Mouse (Mus musculus): ENCODE results near the gene Cgn. TPM values are rescaled to one million over a fixed set of nuclear protein-coding genes. Genes with fewer than 3 reads are reported as not detected.

Gene Cgn
- total RNA-seq (2021): 1 to 10 TPM; 3.3 to 3.4 TPM

DNA sequence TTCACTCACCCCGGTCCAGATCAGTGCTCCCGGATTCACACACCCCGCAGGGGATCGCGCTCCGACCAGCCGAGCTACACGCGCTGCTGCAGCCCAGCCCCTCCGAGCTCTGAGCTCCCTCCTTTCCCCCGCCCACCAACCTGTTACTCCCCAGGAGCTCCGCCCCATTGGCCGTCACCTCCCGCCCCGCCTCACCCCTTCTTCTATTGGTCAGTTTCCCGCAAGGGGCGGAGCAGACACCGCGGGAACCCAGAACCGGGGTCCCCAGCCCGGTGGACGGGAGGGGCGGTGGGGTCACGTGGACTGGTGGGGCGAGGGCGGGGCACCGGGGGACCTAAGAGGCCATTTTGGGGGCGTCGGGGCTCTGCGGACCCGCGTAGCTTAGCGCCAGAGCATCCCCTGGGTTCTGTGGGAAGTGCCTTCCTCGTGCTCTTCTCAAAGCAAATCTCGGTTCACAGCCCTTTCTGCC lies at the start of gene Cgn:
Gene Cgn, minus strand, starts transcription at position 126 of the 469 bp plus-strand sequence.
- intact Hi-C loops (cut with DNase I): no loop called here
- peak; percentile 91 to 94 for DNase-seq (ENCODE audit: low spot score in 2 of 2)

DNA sequence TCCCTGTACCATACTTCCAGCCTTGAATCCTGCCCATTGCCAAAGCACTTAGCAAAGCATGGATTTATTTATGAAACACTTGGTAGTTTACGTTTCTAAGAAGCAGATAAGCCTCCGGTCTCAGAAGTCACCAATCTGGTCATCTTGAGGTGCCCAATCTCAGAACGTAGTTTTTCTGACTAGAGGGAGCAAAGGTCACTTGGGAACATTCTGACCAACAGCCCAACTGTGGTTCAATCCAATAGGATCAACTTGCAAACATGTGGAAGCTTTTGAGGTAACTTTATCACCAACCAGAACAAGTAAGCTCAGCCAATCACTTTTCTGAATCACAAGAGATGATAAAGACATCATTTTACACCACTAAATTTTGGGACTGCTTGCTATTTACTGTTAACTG lies 49.1 kb upstream of the Cgn start:
- intact Hi-C loops (cut with DNase I): loop anchor here (5.0 kb wide), 1 partner anchor 368 kb away; no protein-coding TSS in a partner anchor

DNA sequence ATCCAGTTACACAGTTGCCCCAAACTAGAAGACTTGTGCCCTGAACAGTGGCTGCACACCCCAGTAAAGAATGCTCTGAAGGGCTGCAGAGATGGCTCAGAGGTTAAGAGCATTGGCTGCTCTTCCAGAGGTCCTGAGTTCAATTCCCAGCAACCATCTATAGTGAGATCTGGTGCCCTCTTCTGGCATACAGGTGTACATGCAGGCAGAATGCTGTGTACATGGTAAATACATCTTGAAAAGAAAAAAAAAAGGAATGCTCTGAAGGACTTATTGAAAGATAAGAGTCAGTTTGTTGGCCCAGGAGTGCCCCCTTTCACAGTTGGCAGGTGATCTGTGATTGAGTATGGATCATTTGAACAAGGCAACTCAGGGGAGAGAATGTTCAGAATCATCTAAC lies 47.1 kb upstream of the Cgn start:
- intact Hi-C loops (cut with DNase I): no loop called here
- DNase-seq (ENCODE audit: low spot score in 2 of 2): no peak

More for the DNA sequence above, 49.1 kb upstream of the Cgn start:
- no peak for DNase-seq (ENCODE audit: low spot score in 2 of 2)

DNA sequence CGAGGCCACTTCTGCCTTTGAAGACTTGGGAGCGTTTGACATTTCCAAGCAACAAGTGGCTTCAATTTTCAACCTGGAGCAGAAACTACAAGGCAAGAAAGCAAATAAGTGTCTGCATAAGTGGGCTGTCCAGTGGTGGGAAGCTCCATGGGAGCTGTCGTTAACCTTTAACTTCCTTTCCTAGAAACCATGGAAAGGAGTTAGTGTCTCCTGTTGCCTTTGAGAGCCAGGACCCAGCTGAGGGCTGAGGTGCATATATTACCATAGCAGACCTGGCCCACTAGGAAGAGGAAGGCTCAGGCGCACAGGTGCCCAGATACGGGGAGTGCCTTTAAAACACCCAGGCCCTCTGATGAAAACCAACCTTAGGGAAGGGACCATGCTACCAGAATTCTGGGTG lies 46.4 kb upstream of the Cgn start:
- no peak for DNase-seq (ENCODE audit: low spot score in 2 of 2)
- intact Hi-C loops (cut with DNase I): no loop called here

DNA sequence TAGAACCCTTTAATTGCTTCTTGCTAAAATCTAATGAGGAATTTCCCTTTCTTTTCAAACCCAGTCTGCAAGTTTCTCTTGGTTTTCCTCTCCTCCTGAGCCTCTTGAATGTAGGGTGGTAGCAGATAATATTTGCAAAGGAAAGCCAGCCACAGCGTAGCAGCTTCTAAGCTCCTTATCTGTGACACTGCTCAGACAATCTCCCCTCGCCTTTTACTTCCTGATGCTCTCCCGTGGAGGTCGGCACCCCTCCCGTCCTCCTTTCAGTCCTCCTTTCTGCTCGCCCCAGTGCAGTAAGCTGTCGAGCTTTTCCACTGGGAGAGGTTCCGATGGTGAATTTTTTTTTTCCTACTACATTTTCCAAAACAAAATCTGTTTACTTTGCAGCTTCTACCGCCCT lies 45.8 kb upstream of the Cgn start:
- DNase-seq (ENCODE audit: low spot score in 2 of 2): no peak
- intact Hi-C loops (cut with DNase I): no loop called here

DNA sequence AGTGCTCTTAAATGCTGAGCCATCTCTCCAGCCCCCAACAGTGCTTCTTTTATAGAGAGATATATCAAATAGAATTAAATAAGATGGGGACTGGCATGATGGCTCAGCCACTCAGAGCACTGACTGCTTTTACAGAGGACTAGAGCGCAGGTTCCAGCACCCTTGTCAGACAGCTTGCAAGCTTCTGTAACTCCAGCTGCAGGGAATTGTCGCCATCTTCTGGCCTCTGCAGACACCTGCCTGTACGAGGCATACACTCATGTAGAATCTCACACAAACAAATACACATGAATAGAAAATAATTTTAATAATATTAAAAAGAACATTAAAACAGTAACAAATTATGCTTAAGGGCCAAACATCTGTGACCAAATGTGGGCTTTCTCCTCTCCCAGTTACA lies 37.8 kb upstream of the Cgn start:
- intact Hi-C loops (cut with DNase I): no loop called here
- DNase-seq (ENCODE audit: low spot score in 2 of 2): no peak

DNA sequence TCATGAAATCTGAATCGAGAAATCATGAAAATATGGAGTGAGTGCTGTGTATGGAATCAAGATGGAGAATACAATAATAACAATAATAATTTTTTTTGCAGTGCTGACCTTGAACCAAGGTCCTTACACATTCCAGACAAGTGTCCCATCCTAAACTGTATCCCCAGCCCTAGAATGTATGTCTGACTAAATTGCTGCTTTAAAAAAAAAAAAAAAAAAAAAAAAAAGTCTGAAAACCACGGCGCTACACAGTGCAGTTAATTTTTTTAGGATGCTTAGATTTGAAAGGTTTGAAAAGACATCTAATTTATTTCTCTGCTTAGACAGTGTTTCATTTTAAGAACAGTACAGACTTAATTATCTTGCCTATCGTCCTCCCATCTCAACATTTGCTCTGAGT lies 35.8 kb upstream of the Cgn start:
- intact Hi-C loops (cut with DNase I): no loop called here
- DNase-seq (ENCODE audit: low spot score in 2 of 2): no peak

DNA sequence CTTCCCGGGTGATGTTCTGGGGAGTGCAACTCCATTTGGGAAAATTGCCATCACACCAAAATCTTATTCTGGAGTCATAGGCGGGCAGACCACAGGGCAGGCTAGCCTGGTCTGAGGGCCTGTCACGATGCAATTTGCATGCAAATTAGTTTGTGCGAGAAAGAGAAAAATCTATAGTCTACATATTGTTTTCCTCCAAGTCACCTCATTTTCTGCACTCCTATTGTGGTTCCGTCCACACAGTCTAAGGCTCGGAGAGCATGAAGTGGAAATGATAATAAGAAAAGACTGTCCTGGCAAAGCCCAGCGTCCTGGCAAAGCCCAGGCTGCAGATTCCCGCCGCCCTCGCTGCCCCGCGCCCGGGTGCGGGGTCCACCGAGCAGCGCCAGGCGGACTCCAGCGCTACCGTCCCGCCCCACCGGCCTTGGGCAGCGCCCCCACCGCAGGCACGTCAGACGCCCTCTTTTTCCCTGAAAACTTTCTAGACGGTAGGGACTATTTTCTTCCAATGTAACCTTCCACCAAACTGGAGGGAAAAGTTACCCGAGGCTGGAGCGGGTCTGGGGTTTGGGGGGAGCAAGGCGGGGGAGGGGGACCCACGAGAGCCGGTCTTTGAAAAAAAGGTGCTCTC lies 34.8 kb upstream of the Cgn start:
- intact Hi-C loops (cut with DNase I): loop anchor here (1.0 kb wide), 1 partner anchor 16 kb away; the partner anchor contains the start of gene Pogz
- DNase-seq (ENCODE audit: low spot score in 2 of 2): peak in 1 of 2 experiments; percentile 15

DNA sequence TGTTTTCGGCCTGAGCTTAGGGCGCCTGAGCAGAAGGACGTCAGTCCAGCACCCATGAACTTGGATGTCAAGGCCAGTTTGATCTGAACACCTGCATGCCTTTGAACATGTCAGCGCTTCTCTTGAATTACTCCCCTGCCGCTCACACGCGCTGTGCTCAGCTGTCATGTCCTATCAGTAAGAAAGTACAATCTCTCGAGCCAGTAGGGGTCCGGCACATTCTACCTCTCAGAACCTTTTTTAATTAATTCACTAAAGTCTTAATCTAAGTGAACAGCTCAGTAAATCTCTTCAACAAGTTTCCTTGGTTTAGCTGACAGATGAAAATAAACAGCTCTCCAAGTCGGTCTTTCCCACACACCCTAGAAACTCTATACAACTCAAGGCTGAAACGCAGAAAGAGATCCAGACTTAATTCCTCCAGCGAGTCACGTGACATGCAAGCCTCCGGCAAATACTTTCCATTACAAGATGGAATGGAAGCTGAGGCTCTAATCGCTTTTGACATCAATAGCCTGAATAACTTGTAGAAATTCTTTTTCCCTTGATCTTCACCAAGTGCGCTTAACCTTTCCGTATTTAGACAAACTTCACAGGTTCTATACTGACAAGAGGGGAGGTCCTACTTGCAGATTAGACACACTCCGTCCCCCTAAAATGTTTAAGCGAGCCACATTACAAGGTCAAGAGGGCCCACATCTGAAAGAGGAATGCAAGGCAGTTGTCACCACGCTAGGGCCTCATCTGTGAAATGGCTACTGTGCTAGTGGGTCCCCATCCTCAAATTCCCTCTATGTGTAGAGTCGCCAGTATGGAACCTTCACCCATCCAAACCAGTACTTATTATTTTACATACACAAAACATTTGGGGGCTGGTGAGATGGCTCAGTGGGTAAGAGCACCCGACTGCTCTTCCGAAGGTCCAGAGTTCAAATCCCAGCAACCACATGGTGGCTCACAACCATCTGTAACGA lies 33.4 kb upstream of the Cgn start:
- intact Hi-C loops (cut with DNase I): no loop called here
- DNase-seq (ENCODE audit: low spot score in 2 of 2): no peak

DNA sequence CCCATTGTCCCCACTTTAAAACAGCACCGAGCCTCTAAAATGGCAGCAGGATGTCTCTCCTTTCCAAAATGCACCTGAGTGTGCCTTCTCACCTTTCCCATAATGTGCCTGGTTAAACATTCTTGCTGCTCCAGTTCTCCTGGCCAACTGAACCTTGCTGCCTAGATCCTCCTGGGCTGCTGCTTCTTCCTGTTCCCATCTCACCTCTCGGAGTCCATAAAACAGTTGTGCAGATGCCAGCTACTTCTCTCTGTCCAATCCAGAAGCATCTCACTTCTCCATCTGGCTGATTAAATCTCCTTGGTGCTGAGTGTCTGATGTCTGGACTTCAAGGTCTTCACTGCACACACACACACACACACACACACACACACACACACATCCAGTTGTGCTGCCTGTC lies 31.4 kb upstream of the Cgn start:
- DNase-seq (ENCODE audit: low spot score in 2 of 2): no peak
- intact Hi-C loops (cut with DNase I): no loop called here

DNA sequence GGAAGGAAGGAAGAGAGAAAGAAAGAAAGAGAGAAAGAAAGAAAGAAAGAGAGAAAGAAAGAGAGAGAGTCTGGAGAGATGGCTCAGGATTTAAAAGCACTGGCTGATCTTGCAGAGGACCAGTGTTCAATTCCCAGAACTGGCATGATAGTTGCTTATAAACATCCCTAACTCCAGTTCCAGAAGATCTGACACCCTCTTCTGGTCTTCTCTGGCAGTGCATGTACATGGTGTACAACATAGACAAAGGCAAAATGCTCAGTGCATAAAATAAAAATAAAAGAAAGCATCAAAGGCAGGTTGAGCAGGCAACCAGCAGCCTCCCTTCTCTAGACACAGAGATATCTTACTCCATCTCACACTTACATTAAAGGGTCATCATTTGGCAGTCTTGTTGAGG lies 29.3 kb upstream of the Cgn start:
- DNase-seq (ENCODE audit: low spot score in 2 of 2): no peak
- intact Hi-C loops (cut with DNase I): no loop called here

DNA sequence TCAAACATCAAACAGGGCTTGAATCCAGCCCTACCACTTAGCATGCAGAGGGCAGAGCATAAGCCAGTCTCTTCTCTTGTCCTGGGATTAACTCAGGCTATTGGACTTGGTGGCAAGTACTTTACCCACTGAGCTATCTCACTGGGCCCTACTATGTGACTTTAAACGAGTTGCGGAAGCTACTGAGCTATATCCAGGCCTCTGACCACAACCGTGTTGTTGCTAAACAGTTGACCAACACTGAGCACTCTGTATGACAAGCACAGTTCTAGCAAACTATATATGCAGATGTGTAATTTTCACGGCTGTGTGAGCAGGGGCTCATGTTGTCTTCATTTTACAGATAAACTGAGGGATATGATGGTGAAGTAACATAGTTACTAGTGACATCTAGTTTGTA lies 28.4 kb upstream of the Cgn start:
- intact Hi-C loops (cut with DNase I): loop anchor here (5.0 kb wide), 2 partner anchors 33 to 88 kb away; no protein-coding TSS in a partner anchor
- no peak for DNase-seq (ENCODE audit: low spot score in 2 of 2)

DNA sequence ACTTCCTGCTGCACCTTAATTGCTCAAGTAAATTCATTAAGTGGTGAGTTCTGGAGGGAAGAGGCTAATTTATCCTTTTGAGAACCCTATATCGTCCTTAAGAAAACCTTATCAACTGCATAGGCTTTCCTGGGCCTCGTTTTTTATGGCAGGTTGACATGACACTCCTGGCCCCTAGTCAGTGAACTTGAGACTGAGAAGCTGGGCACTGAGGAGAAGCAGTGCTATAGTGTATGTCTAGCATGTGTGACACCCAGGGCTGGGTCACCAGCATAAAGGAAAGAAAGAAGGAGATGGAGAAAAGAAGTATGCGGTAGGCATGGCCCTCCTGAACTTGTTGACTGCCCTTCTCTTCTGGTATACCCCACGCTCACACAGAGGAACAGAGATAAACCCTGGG lies 27.8 kb upstream of the Cgn start:
- DNase-seq (ENCODE audit: low spot score in 2 of 2): no peak
- intact Hi-C loops (cut with DNase I): loop anchor here (5.0 kb wide), 2 partner anchors 33 to 88 kb away; no protein-coding TSS in a partner anchor

DNA sequence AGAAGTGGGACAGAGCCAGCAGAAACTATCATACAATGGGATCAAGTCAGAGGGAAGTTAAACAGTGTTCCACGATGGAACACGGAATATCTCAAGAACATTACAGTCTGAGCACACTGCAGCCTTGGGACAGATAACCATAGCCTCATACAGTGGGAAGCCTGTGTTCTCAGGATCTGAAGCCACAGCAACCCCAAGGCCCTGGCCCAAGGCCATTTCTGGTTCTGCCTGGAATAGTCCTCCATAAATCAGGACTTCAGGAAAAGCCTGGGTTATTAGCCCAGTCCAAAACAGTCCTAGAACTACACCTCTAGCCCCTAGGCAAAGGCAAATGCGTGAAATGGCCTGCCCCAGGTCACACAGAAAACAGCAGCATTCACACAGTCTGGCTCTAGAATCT lies 27.4 kb upstream of the Cgn start:
- DNase-seq (ENCODE audit: low spot score in 2 of 2): no peak
- intact Hi-C loops (cut with DNase I): loop anchor here (5.0 kb wide), 2 partner anchors 34 to 89 kb away; no protein-coding TSS in a partner anchor

DNA sequence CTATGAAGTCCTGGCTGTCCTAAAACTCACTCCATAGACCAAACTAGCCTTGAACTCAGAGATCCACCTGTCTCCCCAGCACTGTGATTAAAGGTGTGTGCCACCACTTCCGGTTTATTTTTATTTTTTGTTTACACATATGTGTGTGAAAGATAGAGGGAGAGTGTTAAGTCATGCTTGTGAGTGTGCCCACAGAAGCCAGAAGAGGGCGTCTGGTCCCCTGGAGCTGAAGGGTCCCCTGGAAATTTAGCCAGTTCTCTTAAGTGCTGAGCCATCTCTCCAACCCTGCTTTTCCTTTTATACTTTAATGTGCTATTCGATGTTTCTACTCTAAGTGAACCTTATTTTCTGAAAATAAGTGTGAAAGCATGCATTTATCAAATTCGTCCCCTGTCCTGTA lies 25.3 kb upstream of the Cgn start:
- peak in 1 of 2 experiments; percentile 21 for DNase-seq (ENCODE audit: low spot score in 2 of 2)
- intact Hi-C loops (cut with DNase I): loop anchor here (5.0 kb wide), 2 partner anchors 36 to 91 kb away; no protein-coding TSS in a partner anchor

DNA sequence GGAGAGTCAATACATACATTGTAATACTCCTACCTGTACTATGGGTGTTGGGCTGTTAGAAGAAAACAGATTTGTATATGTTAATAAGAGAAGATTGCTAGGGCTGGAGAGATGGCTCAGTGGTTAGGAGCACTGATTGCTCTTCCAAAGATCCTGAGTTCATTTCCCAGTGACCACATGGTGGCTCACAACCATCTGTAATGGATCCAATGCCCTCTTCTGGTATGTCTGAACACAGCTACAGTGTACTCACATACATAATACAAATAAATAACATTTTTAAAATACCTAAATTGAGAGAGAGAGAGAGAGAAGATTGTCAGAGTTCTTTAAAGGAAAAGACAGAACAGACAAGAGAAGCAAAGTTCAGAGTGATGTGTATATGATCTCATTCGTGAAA lies 22.0 kb upstream of the Cgn start:
- no peak for DNase-seq (ENCODE audit: low spot score in 2 of 2)
- intact Hi-C loops (cut with DNase I): no loop called here

DNA sequence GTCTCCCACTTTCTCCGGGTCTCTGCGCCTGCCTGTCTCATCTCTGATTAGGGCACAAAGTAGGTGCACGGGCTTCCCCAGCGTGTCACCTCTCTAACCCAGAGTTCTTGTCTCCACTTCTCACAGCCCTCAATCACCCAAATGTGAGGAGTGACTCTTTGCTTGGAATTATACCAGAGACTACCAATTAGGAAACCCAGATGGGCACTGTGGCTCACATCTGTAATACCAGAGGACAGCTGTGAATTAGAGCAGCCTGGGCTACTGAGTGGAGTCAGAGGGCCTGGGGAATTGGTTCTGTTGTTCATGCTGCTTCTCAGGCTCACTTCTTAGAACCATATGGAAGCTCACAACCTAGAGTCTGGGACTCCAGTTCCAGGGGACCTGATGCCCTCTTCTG lies 18.7 kb upstream of the Cgn start:
- intact Hi-C loops (cut with DNase I): no loop called here

DNA sequence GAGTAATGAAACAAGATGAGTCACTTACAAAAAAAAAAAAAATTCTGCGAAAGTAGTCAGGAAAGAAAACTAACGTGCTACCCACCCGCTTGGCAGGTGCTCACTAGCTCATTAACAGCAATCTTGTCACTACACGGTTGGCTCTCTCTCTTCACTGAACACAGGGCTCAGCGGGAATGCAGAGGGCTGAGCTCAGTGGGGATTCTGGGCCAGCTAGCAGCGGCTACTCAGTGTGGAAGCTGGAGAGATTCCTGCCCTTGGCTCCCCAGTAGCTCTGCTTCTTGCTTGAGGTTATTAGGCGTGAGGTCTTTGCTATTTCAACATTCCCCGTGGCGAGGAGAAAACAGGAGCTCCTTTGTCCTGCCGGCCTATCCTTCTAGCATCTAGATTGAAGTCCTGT lies 17.9 kb upstream of the Cgn start:
- peak in 1 of 2 experiments; percentile 21 for DNase-seq (ENCODE audit: low spot score in 2 of 2)
- intact Hi-C loops (cut with DNase I): no loop called here

More for the DNA sequence above, 18.7 kb upstream of the Cgn start:
- no peak for DNase-seq (ENCODE audit: low spot score in 2 of 2)

DNA sequence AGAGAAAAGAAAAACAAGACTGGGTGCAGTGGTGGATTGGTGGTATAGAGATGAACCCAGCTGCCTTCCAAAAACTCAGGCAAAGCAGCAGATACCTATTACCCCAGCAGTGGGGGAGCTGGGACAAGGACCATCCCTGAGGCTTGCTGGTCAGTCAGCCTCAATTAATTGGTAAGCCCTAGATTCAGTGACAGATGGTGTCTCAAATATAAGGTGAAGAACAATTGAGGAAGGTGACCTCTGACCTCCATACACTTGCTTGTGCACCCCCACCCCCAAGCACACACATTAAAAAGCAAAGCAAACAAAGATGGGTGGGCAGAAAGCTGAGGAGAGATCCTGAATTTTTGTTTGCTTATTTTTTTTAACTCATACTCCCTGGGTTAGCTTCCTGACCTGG lies 9.9 kb upstream of the Cgn start:
- intact Hi-C loops (cut with DNase I): no loop called here
- no peak for DNase-seq (ENCODE audit: low spot score in 2 of 2)

DNA sequence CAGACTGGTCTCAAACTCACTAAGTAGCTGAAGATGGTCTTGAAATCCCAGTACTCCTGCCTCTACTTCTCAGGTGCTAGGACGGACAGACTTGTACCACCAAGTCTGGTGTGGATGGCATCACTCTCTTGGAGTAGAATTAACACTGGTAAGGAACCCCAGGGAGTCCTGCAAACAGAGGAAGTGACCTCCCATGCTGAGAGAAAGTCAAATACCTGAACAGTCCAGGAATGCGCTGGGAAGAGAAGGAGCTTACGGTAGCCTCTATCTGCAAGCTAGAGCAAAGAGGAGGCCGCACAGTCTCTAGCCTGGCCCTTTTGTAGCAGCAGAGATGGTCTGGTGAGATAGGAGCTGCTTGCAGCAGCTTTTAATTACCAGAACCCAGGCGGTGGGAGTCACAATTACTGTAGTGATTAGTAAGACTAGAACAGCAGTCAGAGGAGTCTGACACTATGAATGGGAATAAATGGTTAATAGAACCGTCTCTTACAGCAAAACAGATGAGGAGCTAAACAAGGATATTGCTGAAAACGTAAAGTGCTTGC lies 9.4 kb upstream of the Cgn start:
- DNase-seq (ENCODE audit: low spot score in 2 of 2): no peak
- intact Hi-C loops (cut with DNase I): no loop called here
